Mouse (Mus musculus) cerebellum, adult 9-11 months (tissue): ENCODE measurements around the gene Mlph.

Experiments
- DNase-seq: peaks from one replicate; pipeline ENCODE4 v3.0.0; 2022

Mlph gene

DNA sequence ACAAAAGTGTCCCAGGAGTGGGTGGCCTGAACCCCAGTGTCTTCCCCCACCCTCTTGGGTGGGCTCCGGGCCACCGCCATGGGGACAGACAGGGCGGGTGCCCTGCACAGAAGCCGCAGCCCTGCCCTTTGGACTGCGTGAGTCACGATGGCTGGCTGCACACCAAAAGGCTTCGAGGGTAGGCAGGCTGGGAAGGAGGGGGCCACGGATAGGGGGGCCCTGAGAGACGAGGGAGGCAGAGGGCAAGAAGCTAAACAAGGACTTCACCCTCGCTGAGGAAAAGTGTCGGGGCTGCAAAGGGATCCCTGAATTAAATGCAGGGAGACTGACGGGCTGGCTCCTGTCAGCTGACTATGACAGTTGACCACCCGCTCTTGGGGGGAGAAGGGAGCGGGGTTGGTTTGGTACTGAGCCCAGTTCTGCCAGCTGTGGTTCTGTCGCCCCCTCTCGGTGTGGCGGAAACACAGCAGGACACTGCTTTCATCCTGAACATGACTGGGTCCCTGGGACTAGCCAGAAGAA lies 5.2 kb upstream of the Mlph start:
- no peak for DNase-seq

- no peak for DNase-seq
These were observed 1.7 kb upstream of the Mlph start for GRCm38 (mm10) chr1:90913231-90913630.

- DNase-seq = no peak
These were observed 2.6 kb downstream of the Mlph start for GRCm38 (mm10) chr1:90917509-90917908.

DNA sequence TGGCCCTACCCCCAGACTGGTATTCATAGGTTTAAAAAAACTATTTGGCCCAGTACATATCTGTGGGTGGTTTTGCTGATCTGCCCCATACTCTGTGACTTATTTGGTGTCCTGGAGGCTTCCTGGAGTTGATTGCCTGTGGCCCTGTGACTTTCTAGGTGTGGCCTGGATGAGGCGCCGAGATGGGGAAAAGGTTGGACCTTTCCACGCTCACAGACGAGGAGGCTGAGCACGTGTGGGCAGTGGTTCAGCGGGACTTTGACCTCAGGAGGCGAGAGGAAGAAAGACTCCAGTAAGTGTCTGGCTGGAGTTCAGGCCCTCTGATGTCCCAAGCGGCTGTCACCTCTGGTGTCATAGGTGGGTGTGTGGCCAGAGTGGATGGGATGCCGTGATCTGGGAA lies 6.8 kb downstream of the Mlph start:
- no peak for DNase-seq

- no peak for DNase-seq
These were observed 11.1 kb downstream of the Mlph start for GRCm38 (mm10) chr1:90926030-90926429.

- no peak for DNase-seq
These were observed 12.4 kb downstream of the Mlph start for GRCm38 (mm10) chr1:90927308-90927707.

DNA sequence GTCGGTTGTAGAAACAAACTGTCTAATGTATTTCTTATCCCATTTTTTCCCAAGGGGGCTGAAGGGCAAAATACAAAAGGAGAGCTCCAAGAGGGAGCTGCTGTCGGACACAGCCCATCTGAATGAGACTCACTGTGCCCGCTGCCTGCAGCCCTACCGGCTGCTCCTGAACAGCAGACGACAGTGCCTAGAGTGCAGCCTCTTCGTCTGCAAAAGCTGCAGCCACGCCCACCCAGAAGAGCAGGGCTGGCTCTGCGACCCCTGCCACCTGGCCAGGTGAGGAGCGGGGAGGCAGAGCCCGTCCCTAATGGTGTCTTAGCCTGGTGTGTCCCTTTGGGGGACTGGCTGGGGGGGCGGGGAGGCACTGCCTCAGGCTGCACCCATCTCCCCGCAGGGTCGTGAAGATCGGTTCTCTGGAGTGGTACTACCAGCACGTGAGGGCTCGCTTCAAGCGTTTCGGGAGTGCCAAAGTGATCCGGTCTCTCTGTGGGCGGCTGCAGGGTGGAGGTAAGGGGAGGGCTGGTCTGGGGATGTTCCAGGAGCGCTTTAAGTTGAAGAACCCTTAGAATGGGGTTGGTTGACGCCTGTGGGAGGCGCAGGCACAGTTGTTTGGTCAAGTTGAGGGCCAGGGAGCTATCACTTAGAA lies 13.2 kb downstream of the Mlph start:
- DNase-seq = no peak

DNA sequence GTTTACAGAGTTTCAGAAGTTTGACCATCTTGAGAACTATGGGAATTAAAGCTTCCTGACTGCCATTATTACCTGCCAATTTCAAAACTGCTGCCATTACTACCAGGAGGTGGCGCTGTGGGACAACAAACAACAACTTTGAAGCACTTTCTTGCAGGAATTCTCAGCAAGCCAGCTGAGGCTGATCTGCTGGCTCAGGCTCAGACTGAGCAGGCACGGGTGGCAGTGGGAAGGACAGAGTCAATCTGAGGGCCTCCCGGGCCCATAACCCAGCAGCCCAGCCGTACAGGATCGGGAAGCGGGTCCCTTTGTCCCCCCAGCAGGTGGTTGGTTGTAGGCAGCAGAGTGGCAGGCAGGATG lies 13.7 kb downstream of the Mlph start:
- DNase-seq = peak; percentile 41

- DNase-seq = peak; percentile 55
These were observed 18.1 kb downstream of the Mlph start for GRCm38 (mm10) chr1:90933001-90933400.

GRCm38 (mm10) chr1:90936990-90937389 lies 22.1 kb downstream of the Mlph start:
- DNase-seq = no peak

DNA sequence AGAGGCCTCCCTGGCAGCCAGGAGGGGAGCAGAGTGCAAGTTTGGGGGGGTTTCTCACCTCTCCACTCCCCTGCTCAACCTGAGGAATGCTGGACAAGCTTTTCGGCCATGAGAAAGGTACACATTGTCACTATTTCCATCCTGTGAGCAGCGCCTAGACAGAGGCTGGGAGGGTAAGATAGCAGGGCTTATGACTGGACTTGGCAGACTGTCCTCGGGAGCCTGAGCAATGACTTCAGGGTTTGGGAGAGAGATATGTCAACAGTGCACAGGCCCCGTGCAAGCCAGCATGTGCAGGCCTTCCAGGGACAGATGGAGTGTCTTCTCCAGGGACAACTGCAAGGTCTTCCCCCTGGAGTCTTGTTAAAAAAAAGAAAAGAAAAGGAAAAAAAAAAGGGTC lies 25.1 kb downstream of the Mlph start:
- no peak for DNase-seq

GRCm38 (mm10) chr1:90945171-90945570 lies 30.3 kb downstream of the Mlph start:
- DNase-seq = no peak

DNA sequence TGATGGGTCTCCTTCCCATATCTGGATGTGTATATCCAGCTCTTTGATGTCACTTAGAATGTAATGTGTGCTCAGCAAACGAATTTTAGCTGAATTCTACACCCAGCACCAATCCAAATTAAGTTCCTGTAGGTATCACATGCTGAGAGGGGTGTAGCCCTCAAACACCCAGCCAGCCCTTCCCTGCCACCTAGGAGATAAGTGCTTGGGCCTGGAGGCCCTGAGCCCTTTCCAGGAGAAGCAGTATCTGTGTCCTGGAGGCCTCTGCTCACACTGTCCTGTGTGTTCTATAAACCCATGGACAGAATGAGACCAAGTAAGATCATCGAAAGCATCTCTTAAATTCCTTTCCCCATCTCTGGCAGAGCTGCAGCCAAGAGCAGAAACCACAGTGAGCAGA lies 32.4 kb downstream of the Mlph start:
- DNase-seq = no peak

DNA sequence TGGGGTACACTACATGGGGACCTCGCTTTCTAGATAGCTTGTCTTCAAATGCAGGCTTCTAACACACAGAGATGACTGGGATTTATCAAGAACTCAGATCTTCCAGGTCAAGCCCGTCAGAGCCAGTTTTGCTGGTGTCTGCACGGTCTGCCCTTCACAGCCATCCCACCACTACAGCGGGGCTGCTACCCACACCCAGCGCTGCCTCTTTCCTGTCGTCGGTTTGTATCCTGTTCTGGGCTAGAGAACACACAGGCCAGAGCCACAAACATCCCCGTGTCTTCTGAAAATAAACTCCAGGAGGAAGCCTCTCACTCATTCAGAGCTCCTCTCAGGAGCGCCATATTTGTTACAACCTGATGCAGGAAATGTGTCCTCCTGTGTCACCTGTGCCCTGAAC lies 34.4 kb downstream of the Mlph start:
- DNase-seq = no peak

GRCm38 (mm10) chr1:90951670-90952069 lies 36.8 kb downstream of the Mlph start:
- DNase-seq = no peak

DNA sequence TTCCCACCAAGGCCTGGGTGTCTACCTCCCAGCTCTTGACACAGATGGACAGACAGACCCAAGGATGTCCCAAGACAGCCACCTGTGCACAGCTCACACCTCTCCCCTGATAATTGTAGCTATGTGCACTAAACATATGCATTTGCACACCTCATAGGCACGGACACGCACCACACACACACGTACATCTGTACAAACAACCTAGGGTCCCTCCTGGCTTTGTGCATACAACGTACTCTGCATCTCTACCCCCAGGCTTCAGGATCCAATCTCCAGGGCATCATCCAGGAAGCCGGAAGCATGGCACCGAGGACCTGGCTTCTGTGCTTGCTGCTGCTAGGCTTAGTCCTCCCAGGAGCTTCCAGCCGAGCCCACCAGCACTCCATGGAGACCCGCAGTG lies 37.9 kb downstream of the Mlph start, which contains the start of gene Prlh:
Prlh (plus strand) TSS at position 301 of the 400 bp plus-strand sequence.
- DNase-seq = no peak

- no peak for DNase-seq
These were observed 38.8 kb downstream of the Mlph start for GRCm38 (mm10) chr1:90953688-90954087.

GRCm38 (mm10) chr1:90956245-90957096 lies 41.6 kb downstream of the Mlph start:
- DNase-seq = peak; percentile 42

GRCm38 (mm10) chr1:90962526-90962925 lies 47.6 kb downstream of the Mlph start:
- DNase-seq = no peak

DNA sequence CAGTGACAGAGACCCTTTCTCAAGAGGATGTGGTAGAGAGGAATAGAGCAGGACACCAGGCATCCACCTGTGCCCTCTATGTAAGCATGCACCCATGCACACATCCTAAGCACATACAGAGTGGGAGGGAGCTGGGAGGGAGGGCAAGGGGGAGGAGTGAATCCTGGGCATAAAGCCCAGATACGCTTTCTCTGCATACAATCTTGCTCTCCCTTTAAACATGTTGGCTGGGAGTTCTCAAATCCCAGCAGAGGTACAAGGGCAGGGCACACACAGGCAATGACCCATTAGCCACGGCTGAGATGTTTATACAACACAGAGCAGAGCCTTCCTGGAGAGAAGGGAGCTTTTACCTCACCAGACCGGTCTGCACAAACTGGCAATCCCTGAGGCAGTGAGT lies 48.1 kb downstream of the Mlph start:
- no peak for DNase-seq

GRCm38 (mm10) chr1:90967583-90967982 lies 52.7 kb downstream of the Mlph start:
- DNase-seq = no peak

GRCm38 (mm10) chr1:90968649-90969048 lies 53.8 kb downstream of the Mlph start:
- DNase-seq = no peak

DNA sequence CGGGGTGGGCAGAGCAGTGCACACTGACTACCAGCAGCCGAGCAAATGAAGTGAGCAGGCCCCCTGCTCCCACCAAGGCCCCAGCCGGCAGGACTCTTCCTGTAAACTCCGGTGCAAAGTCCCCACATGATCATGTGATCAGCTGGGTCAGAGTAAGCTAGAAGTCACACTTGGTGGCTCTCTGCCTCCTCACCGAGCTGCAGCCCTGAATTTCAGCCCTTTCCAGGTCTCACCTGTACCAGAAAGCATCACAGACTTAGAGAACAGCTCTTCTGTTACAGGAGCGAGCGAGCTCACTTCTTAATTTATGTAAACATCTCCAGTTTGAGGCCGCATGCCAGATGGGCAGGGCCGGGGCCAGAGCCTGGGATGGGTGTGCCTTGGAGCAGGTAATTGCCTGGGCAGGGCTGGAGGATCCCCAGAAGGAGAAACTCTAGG lies 54.5 kb downstream of the Mlph start, which contains the start of gene Rab17:
Rab17 (minus strand) TSS at position 315 of the 438 bp plus-strand sequence.
- DNase-seq = no peak

DNA sequence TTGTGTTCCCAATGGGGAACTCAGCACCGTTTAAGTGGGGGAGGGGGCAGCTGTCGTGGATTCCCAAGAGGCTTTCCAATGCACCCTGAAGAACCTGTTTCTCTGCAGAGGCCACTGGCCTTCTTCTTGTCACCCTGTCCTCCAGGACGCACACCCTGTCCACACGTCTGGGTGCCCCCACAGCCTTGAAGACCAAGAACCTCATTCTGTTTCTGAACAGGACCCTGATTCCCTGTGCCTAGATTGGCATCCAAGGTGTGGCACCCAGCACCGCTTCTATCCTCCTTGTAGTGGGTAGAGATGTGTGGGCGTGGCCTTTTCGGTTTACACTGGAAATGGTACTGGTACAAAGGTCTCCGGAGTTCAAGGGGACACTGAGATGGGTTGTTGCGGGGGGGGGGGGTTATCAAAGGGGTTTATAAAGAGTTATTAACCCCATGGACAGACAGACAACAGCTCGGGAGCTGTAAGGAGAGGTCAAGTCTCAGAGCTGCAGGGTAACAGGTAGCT lies 55.1 kb downstream of the Mlph start:
- DNase-seq = no peak
